Mouse (Mus musculus) lung, embryonic 16.5 days (tissue): ENCODE data around the gene Cgn. TPM values are rescaled to one million over a fixed set of nuclear protein-coding genes. Genes with fewer than 3 reads are reported as not detected.
A peak's percentile ranks its signal among the peaks of the same experiment; 100 is the strongest.

ENCODE experiments used
- ATAC-seq: fragments of 200-750 bp; cut with Nextera tagmentation; 2 replicates; pipeline ENCODE4 v1.8.0; 2017; ENCODE audit warnings: low read depth, mild to moderate bottlenecking, moderate library complexity
- H3K27ac ChIP-seq: fragments of 300-500 bp; sonication (generic); 2 replicates; pipeline ENCODE4 v1.5.1; 2014; ENCODE audit warnings: mild to moderate bottlenecking, control low read depth, low read length
- H3K27me3 ChIP-seq: fragments of 300-500 bp; sonication (generic); 2 replicates; pipeline ENCODE4 v1.6.1; 2014; ENCODE audit warnings: low read depth, low read length, mixed read lengths; ENCODE audit not compliant: control insufficient read depth, insufficient read depth
- H3K36me3 ChIP-seq: fragments of 300-500 bp; sonication (generic); 2 replicates; pipeline ENCODE4 v1.6.1; 2014; ENCODE audit warnings: low read length; ENCODE audit not compliant: control insufficient read depth, insufficient read depth
- H3K4me1 ChIP-seq: fragments of 300-500 bp; sonication (generic); replicated peaks from 2 replicates; pipeline ENCODE4 v1.6.1; 2014; ENCODE audit warnings: low read length, mixed read lengths; ENCODE audit not compliant: control insufficient read depth, insufficient read depth
- H3K4me2 ChIP-seq: fragments of 300-500 bp; sonication (generic); 2 replicates; pipeline ENCODE4 v1.6.1; 2014; ENCODE audit warnings: low read depth, low read length, control low read depth
- H3K4me3 ChIP-seq: fragments of 300-500 bp; sonication (generic); 2 replicates; pipeline ENCODE4 v1.5.1; 2014; ENCODE audit warnings: mild to moderate bottlenecking, low read length, control low read depth
- H3K9ac ChIP-seq: fragments of 300-500 bp; sonication (generic); 2 replicates; pipeline ENCODE4 v1.6.1; 2014; ENCODE audit warnings: low read length, control low read depth
- H3K9me3 ChIP-seq: fragments of 300-500 bp; sonication (generic); 2 replicates; pipeline ENCODE4 v1.6.1; 2016; ENCODE audit warnings: low read length; ENCODE audit not compliant: control insufficient read depth
- WGBS: fragments of 180-500 bp; shearing (Covaris S2); extraction: QIAGEN DNeasy Blood & Tissue Kit; methylation state at CpG from one replicate; pipeline ENCODE4 v1.1.7; 2014; 5-methylcytosine and 5-hydroxymethylcytosine counted together
- polyA plus RNA-seq: library from polyadenylated mRNA; unstranded; fragments of >200 nt; fragmentation: Nextera tagmentation; extraction: Ambion mirVana; gene quantifications from 2 replicates; pipeline ENCODE4 v1.2.1, GENCODE M21; 2015

The Cgn gene
- 33.6 and 37.7 TPM in 2 replicates for polyA plus RNA-seq

DNA sequence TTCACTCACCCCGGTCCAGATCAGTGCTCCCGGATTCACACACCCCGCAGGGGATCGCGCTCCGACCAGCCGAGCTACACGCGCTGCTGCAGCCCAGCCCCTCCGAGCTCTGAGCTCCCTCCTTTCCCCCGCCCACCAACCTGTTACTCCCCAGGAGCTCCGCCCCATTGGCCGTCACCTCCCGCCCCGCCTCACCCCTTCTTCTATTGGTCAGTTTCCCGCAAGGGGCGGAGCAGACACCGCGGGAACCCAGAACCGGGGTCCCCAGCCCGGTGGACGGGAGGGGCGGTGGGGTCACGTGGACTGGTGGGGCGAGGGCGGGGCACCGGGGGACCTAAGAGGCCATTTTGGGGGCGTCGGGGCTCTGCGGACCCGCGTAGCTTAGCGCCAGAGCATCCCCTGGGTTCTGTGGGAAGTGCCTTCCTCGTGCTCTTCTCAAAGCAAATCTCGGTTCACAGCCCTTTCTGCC lies at the start of gene Cgn:
Cgn (minus strand) TSS at position 126 of the 469 bp plus-strand sequence.
- H3K4me2 ChIP-seq: peak within 1 kb of the TSS; percentile 85
- peak within 1 kb of the TSS; percentile 60 for H3K27ac ChIP-seq
- H3K4me1 ChIP-seq: 0 out of 2 replicates have a peak, but pooled peaks cover 3% of the 10 kb centered on the region
- H3K36me3 ChIP-seq: no peaks in the 10 kb centered on the region
- peak within 1 kb of the TSS; percentile 53 for H3K4me3 ChIP-seq
- peak within 1 kb of the TSS; percentile 67 for H3K9ac ChIP-seq
- H3K27me3 ChIP-seq: peaks cover 8% of the 10 kb centered on the region
- ATAC-seq: peak; percentile 92
- under 1% methylated on average over 34 of the region's 35 CpGs for WGBS
- H3K9me3 ChIP-seq: no peaks in the 10 kb centered on the region

- H3K4me1 ChIP-seq: peaks cover 20% of the 10 kb centered on the region
- WGBS: 28% methylated on average over 3 of the region's 3 CpGs
- no peak overlapping the region for H3K4me2 ChIP-seq
- H3K9me3 ChIP-seq: no peaks in the 10 kb centered on the region
- no peak for ATAC-seq
- H3K27ac ChIP-seq: no peak overlapping the region
- no peaks in the 10 kb centered on the region for H3K36me3 ChIP-seq
- H3K4me3 ChIP-seq: no peak overlapping the region
- no peak overlapping the region for H3K9ac ChIP-seq
- no peaks in the 10 kb centered on the region for H3K27me3 ChIP-seq
Measured at GRCm38 (mm10) chr3:94835396-94835795, 49.1 kb upstream of the Cgn start.

DNA sequence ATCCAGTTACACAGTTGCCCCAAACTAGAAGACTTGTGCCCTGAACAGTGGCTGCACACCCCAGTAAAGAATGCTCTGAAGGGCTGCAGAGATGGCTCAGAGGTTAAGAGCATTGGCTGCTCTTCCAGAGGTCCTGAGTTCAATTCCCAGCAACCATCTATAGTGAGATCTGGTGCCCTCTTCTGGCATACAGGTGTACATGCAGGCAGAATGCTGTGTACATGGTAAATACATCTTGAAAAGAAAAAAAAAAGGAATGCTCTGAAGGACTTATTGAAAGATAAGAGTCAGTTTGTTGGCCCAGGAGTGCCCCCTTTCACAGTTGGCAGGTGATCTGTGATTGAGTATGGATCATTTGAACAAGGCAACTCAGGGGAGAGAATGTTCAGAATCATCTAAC lies 47.1 kb upstream of the Cgn start:
- H3K4me3 ChIP-seq: no peak overlapping the region
- H3K36me3 ChIP-seq: no peaks in the 10 kb centered on the region
- H3K4me1 ChIP-seq: peaks cover 6% of the 10 kb centered on the region; the same call in 1 of the 2 replicates
- H3K27ac ChIP-seq: no peak overlapping the region
- H3K9me3 ChIP-seq: no peaks in the 10 kb centered on the region
- ATAC-seq: no peak
- no peak overlapping the region for H3K4me2 ChIP-seq
- H3K27me3 ChIP-seq: no peaks in the 10 kb centered on the region
- H3K9ac ChIP-seq: no peak overlapping the region

GRCm38 (mm10) chr3:94832701-94833100 lies 46.4 kb upstream of the Cgn start:
- Histone ChIP-seq H3K27me3 (no peaks in the 10 kb centered on the region), H3K36me3 (no peaks in the 10 kb centered on the region), H3K27ac (no peak overlapping the region), H3K4me3 (no peak overlapping the region), H3K9ac (no peak overlapping the region), H3K4me2 (peak overlapping the region; percentile 29), H3K9me3 (no peaks in the 10 kb centered on the region), H3K4me1 (peaks cover 6% of the 10 kb centered on the region; the same call in 1 of the 2 replicates)
- WGBS: 45% methylated on average over 5 of the region's 5 CpGs
- no peak for ATAC-seq

DNA sequence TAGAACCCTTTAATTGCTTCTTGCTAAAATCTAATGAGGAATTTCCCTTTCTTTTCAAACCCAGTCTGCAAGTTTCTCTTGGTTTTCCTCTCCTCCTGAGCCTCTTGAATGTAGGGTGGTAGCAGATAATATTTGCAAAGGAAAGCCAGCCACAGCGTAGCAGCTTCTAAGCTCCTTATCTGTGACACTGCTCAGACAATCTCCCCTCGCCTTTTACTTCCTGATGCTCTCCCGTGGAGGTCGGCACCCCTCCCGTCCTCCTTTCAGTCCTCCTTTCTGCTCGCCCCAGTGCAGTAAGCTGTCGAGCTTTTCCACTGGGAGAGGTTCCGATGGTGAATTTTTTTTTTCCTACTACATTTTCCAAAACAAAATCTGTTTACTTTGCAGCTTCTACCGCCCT lies 45.8 kb upstream of the Cgn start:
- no peaks in the 10 kb centered on the region for H3K27me3 ChIP-seq
- peak overlapping the region; percentile 29 for H3K4me2 ChIP-seq
- 4% methylated on average over 9 of the region's 9 CpGs for WGBS
- peaks cover 6% of the 10 kb centered on the region; the same call in 1 of the 2 replicates for H3K4me1 ChIP-seq
- H3K27ac ChIP-seq: no peak overlapping the region
- peak overlapping the region; percentile 39; the same call in 1 of the 2 replicates for H3K9ac ChIP-seq
- no peaks in the 10 kb centered on the region for H3K9me3 ChIP-seq
- no peak overlapping the region; the same call in 1 of the 2 replicates for H3K4me3 ChIP-seq
- no peak for ATAC-seq
- no peaks in the 10 kb centered on the region for H3K36me3 ChIP-seq

DNA sequence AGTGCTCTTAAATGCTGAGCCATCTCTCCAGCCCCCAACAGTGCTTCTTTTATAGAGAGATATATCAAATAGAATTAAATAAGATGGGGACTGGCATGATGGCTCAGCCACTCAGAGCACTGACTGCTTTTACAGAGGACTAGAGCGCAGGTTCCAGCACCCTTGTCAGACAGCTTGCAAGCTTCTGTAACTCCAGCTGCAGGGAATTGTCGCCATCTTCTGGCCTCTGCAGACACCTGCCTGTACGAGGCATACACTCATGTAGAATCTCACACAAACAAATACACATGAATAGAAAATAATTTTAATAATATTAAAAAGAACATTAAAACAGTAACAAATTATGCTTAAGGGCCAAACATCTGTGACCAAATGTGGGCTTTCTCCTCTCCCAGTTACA lies 37.8 kb upstream of the Cgn start:
- no peaks in the 10 kb centered on the region for H3K9me3 ChIP-seq
- no peak overlapping the region for H3K27ac ChIP-seq
- no peaks in the 10 kb centered on the region for H3K36me3 ChIP-seq
- H3K9ac ChIP-seq: no peak overlapping the region
- H3K27me3 ChIP-seq: no peaks in the 10 kb centered on the region
- no peak for ATAC-seq
- peaks cover 3% of the 10 kb centered on the region; the same call in 1 of the 2 replicates for H3K4me1 ChIP-seq
- no peak overlapping the region for H3K4me3 ChIP-seq
- WGBS: 75% methylated on average over 3 of the region's 3 CpGs
- no peak overlapping the region for H3K4me2 ChIP-seq

DNA sequence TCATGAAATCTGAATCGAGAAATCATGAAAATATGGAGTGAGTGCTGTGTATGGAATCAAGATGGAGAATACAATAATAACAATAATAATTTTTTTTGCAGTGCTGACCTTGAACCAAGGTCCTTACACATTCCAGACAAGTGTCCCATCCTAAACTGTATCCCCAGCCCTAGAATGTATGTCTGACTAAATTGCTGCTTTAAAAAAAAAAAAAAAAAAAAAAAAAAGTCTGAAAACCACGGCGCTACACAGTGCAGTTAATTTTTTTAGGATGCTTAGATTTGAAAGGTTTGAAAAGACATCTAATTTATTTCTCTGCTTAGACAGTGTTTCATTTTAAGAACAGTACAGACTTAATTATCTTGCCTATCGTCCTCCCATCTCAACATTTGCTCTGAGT lies 35.8 kb upstream of the Cgn start:
- Histone ChIP-seq H3K4me1 (peaks cover 3% of the 10 kb centered on the region; the same call in 1 of the 2 replicates), H3K9me3 (no peaks in the 10 kb centered on the region), H3K4me3 (peak overlapping the region; percentile 73), H3K27ac (no peak overlapping the region), H3K4me2 (peak overlapping the region; percentile 60), H3K27me3 (no peaks in the 10 kb centered on the region), H3K36me3 (no peaks in the 10 kb centered on the region), H3K9ac (no peak overlapping the region)
- ATAC-seq: no peak
- WGBS: 75% methylated on average over 4 of the region's 4 CpGs

- peak; percentile 76 for ATAC-seq
- Histone ChIP-seq H3K4me3 (peak overlapping the region; percentile 73), H3K4me1 (peaks cover 3% of the 10 kb centered on the region; the same call in 1 of the 2 replicates), H3K27me3 (no peaks in the 10 kb centered on the region), H3K9ac (peak overlapping the region; percentile 98), H3K27ac (peak overlapping the region; percentile 87), H3K9me3 (no peaks in the 10 kb centered on the region), H3K4me2 (peak overlapping the region; percentile 60), H3K36me3 (no peaks in the 10 kb centered on the region)
- WGBS: 3% methylated on average over 31 of the region's 31 CpGs
Measured at GRCm38 (mm10) chr3:94821008-94821638, 34.8 kb upstream of the Cgn start.

DNA sequence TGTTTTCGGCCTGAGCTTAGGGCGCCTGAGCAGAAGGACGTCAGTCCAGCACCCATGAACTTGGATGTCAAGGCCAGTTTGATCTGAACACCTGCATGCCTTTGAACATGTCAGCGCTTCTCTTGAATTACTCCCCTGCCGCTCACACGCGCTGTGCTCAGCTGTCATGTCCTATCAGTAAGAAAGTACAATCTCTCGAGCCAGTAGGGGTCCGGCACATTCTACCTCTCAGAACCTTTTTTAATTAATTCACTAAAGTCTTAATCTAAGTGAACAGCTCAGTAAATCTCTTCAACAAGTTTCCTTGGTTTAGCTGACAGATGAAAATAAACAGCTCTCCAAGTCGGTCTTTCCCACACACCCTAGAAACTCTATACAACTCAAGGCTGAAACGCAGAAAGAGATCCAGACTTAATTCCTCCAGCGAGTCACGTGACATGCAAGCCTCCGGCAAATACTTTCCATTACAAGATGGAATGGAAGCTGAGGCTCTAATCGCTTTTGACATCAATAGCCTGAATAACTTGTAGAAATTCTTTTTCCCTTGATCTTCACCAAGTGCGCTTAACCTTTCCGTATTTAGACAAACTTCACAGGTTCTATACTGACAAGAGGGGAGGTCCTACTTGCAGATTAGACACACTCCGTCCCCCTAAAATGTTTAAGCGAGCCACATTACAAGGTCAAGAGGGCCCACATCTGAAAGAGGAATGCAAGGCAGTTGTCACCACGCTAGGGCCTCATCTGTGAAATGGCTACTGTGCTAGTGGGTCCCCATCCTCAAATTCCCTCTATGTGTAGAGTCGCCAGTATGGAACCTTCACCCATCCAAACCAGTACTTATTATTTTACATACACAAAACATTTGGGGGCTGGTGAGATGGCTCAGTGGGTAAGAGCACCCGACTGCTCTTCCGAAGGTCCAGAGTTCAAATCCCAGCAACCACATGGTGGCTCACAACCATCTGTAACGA lies 33.4 kb upstream of the Cgn start:
- ATAC-seq: no peak
- H3K9ac ChIP-seq: no peak overlapping the region
- H3K36me3 ChIP-seq: no peaks in the 10 kb centered on the region
- H3K27me3 ChIP-seq: no peaks in the 10 kb centered on the region
- peaks cover 3% of the 10 kb centered on the region; the same call in 1 of the 2 replicates for H3K4me1 ChIP-seq
- H3K27ac ChIP-seq: no peak overlapping the region
- no peaks in the 10 kb centered on the region for H3K9me3 ChIP-seq
- H3K4me3 ChIP-seq: no peak overlapping the region
- WGBS: 52% methylated on average over 24 of the region's 24 CpGs
- H3K4me2 ChIP-seq: no peak overlapping the region
